Mouse (Mus musculus): ENCODE results near the gene Pigc.

The Pigc gene

GRCm38 (mm10) chr1:162008208-162008607 lies 39.2 kb downstream of the Pigc start:
- DNase-seq (ENCODE audit: extremely low read depth, low read depth, low spot score) = no peak

DNA sequence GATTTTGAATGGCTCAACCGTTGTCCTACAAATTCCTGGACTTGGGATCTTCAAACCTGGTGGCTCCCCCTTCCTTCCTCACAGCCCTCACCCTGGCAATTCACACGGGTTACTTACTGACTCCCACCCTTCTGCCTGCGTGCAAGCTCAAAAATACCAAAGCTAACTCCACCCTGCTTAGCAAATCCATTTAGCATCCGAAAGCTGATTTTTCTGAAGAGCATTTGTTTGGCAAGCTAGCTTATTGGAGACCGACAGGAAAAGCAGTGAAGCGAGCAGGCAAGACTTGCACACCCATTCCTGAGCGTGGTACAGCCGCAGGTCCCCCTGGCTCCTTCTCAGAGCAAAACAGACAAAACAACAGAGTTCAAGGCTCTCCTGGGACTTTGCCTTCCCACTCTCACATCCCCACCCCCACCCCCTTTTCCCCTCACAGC lies 39.7 kb downstream of the Pigc start:
- no peak for DNase-seq (ENCODE audit: extremely low read depth, low read depth, low spot score)

DNA sequence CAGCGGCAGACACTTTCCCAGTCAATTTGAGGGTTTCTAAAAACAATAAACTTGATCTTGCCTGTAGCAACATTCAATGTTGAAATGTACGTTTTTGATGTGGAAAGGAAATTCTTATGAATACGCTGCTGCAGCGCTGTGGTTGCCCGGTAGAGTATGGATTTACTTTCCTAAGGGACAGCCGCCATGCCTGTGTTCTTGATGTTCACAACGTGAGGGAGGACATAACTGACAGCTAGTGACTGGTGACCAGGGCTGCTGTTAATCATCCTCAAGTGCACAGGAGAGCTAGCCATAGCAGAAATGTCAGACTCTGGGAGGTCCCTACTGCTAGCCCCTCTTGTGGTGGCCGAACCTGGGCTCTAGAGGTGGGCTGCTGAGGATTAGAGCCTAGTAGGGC lies 40.1 kb downstream of the Pigc start:
- DNase-seq (ENCODE audit: extremely low read depth, low read depth, low spot score) = no peak

- no peak for DNase-seq (ENCODE audit: extremely low read depth, low read depth, low spot score)
Measured at GRCm38 (mm10) chr1:162011523-162012245, 42.7 kb downstream of the Pigc start.

GRCm38 (mm10) chr1:162013561-162013960 lies 44.6 kb downstream of the Pigc start:
- DNase-seq (ENCODE audit: extremely low read depth, low read depth, low spot score) = peak; percentile 18

- DNase-seq (ENCODE audit: extremely low read depth, low read depth, low spot score) = no peak
Measured at GRCm38 (mm10) chr1:162015247-162015862, 46.4 kb downstream of the Pigc start.

DNA sequence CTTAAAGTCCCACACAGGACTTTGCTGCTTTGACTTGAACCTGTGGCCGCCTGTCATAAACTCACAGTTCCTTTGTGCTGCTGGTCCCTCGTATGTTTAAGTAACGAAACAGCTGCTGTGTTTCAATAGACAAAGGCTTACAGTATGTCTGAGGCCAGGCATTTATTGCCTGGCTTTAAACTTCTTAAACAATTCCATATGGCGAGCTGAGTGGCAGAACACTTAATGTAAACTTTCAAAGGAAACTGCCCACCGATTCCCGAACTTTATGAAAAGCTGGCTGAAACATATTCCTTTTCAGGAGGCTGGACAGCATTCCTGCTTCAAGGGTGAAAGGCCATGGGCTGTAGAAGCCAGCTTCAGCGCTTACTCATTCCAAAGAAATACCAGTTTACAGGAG lies 48.0 kb downstream of the Pigc start:
- DNase-seq (ENCODE audit: extremely low read depth, low read depth, low spot score) = no peak

GRCm38 (mm10) chr1:162017975-162018600 lies 49.1 kb downstream of the Pigc start:
- no peak for DNase-seq (ENCODE audit: extremely low read depth, low read depth, low spot score)

- no peak for DNase-seq (ENCODE audit: extremely low read depth, low read depth, low spot score)
Measured at GRCm38 (mm10) chr1:162018601-162018977, 49.6 kb downstream of the Pigc start.

DNA sequence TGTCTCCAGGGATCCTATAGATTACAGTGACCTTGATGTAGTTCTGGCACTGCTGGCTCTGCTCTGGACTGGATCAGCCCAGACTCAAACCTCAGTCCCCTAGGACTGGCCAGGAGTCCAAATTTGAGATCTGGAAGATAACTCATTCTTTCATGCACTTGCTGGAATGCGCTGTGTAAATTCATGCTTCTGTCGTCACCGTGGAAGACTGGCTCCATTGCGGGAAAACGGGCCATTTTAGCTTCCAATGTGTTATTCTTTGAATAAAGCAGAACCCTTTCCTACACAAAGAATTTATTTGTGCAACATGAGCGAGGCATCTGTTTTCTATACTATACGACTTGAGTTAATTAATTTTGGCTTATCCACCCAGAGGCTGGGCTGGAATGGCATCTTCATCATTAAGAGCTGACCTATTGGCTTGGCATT lies 51.3 kb downstream of the Pigc start:
- no peak for DNase-seq (ENCODE audit: extremely low read depth, low read depth, low spot score)

- no peak for DNase-seq (ENCODE audit: extremely low read depth, low read depth, low spot score)
Measured at GRCm38 (mm10) chr1:162020766-162021165, 51.8 kb downstream of the Pigc start.

Data from fat pad, adult 2 months (tissue).